Comparison of ENCODE assay signal across 8 mouse cellular contexts in genomic region chr1:72307317-72307798, GRCm38 (mm10). TPM values are rescaled to one million over a fixed set of nuclear protein-coding genes. Genes with fewer than 3 reads are reported as not detected.
DNase-seq lines count a peak whose midpoint lies in the region; ATAC-seq lines count a peak whose summit lies in the region.

TSS of gene Xrcc5 (plus strand) at chr1:72307421.

- no peaks in the 10 kb centered on the region for H3K27me3 ChIP-seq in intestine, embryonic 14.5 days (replicated peaks; ENCODE audit: control insufficient read depth, insufficient read depth, low read length)

- H3K36me3 ChIP-seq in intestine, embryonic 14.5 days (ENCODE audit: control insufficient read depth, insufficient read depth, low read length): peaks cover 11% of the 10 kb centered on the region

- peak; percentile 97 for DNase-seq in adipocyte (ENCODE audit: low spot score)
- DNase-seq in embryo, embryonic 10 days (ENCODE audit: low spot score): peak; percentile 98
- DNase-seq in gastrocnemius, postnatal 14 days: peak; percentile 90
- peak; percentile 93 for DNase-seq in intestine, embryonic 14.5 days (ENCODE audit: low spot score)
- DNase-seq in left cerebral cortex, postnatal 14 days (ENCODE audit: low spot score in 2 of 2): peak; percentile 95 to 96
- peak; percentile 98 for DNase-seq in mesoderm, embryonic 11.5 days (ENCODE audit: low read depth, low spot score)
- peak; percentile 89 to 92 for DNase-seq in right cerebral cortex, postnatal 36 days (ENCODE audit: low spot score in 2 of 2)
- peak; percentile 93 for DNase-seq in yolk sac, embryonic 10.5 days (ENCODE audit: low spot score)

- 0 out of 2 replicates have a peak, but pooled peaks cover 5% of the 10 kb centered on the region for H3K4me1 ChIP-seq in intestine, embryonic 14.5 days (replicated peaks; ENCODE audit: control insufficient read depth, insufficient read depth, low read length)

- peak within 1 kb of the TSS; percentile 71 for H3K9ac ChIP-seq in intestine, embryonic 14.5 days (ENCODE audit: low read length)

- intact Hi-C loops in gastrocnemius, postnatal 14 days (cut with DNase I; ENCODE audit: low total_unique reads): no loop called here
- intact Hi-C loops in left cerebral cortex, postnatal 14 days (cut with DNase I): loop anchor here (5.0 kb wide), 5 partner anchors 230 to 550 kb away; partner anchors contain the start of genes March4, Rpl37a and Smarcal1

- peak within 1 kb of the TSS; percentile 92 for H3K27ac ChIP-seq in intestine, embryonic 14.5 days (ENCODE audit: low read depth)

- WGBS in intestine, embryonic 14.5 days: under 1% methylated on average over 21 of the region's 21 CpGs

- H3K4me3 ChIP-seq in intestine, embryonic 14.5 days (ENCODE audit: low read depth, low read length): peak within 1 kb of the TSS; percentile 47

- peak; percentile 98 for ATAC-seq in intestine, embryonic 14.5 days (replicated peaks; ENCODE audit: low FRiP score, low TSS enrichment, low read depth)

- peak within 1 kb of the TSS; percentile 47 for H3K4me2 ChIP-seq in intestine, embryonic 14.5 days (ENCODE audit: low read length)

- H3K9me3 ChIP-seq in intestine, embryonic 14.5 days (ENCODE audit: control insufficient read depth, low read length): no peaks in the 10 kb centered on the region

RNA-seq across cellular contexts. Expression of gene Xrcc5, which starts in this region (rescaled TPM):
- total RNA-seq in gastrocnemius, postnatal 14 days (2021): 10 to 100 TPM; 19.3 to 20.9 TPM
- 41.0 and 47.8 TPM in 2 replicates for polyA plus RNA-seq in intestine, embryonic 14.5 days (2014; fragmentation: Nextera tagmentation; extraction: Ambion mirVana)
- total RNA-seq in left cerebral cortex, postnatal 14 days (2021): 10 to 100 TPM; 11.2 to 12.5 TPM

Comparison
In these comparisons a context has a peak if more than half of its experiments do, and no peak if none do; other contexts are left out.
1. Peak in every context shown above with its lines: DNase-seq, ATAC-seq, H3K4me3 ChIP-seq and H3K27ac ChIP-seq.